Mouse (Mus musculus) liver, adult (tissue): ENCODE results near the gene Gm3727.
"Not testable (repeated sequence)": the region's sequence is repeated elsewhere in the genome, so short reads cannot be mapped to it uniquely, and the experiment has no call there.

ENCODE experiments used
- GATA4 ChIP-seq: IDR thresholded peaks from 2 replicates; pipeline ENCODE4 v1.6.1; 2014; ENCODE audit warnings: mild to moderate bottlenecking, low read length; ENCODE audit not compliant: insufficient replicate concordance

The Gm3727 gene

DNA sequence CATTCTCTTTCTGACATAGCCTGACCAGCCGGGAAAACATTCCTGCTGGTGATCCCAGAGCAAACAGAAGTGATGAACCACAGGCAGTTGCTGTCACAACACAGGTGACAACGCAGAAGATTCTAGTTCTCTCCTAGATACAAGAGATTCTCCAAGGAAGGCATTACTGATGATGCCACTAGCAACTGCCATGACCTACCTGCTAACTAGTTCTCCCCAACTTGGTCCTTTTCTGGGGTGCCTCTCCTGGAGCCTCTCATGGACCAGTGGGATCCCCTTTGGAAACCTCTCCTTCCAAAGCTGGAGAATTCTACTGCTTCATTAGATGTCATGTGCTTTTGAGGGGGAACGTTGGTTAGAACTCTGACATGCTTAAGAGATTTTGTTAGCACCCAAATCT is at the start of gene Gm3727:
Gene Gm3727, minus strand, starts transcription at position 101 of the 400 bp plus-strand sequence.
- TF ChIP-seq GATA4: not testable (repeated sequence)
